Mouse (Mus musculus) cerebellum, postnatal 4 days (tissue): ENCODE results near the gene Rad9a.
"Not testable (repeated sequence)": the region's sequence is repeated elsewhere in the genome, so short reads cannot be mapped to it uniquely, and the experiment has no call there.

ENCODE experiments used
- DNase-seq, 2 experiments: peaks; one replicate each; pipeline ENCODE4 v3.0.0; 2022; ENCODE audit warnings: low spot score in 2 of 2, mixed read lengths in 1 of 2

The Rad9a gene

GRCm38 (mm10) chr19:4201291-4201909, at the start of gene Rad9a:
Gene Rad9a (minus strand): TSS chr19:4201662.
- peak; percentile 79 to 93 for DNase-seq

- DNase-seq: not testable (repeated sequence)
Measured at GRCm38 (mm10) chr19:4248683-4249082, 47.2 kb upstream of the Rad9a start.

GRCm38 (mm10) chr19:4247010-4247409, 45.5 kb upstream of the Rad9a start:
- no peak for DNase-seq

GRCm38 (mm10) chr19:4244775-4245174, 43.3 kb upstream of the Rad9a start:
- DNase-seq: no peak

- DNase-seq: no peak
Measured at GRCm38 (mm10) chr19:4242416-4242815, 41.0 kb upstream of the Rad9a start.

- no peak for DNase-seq
Measured at GRCm38 (mm10) chr19:4240247-4240668, 38.8 kb upstream of the Rad9a start.

- DNase-seq: no peak
Measured at GRCm38 (mm10) chr19:4234548-4234947, 33.1 kb upstream of the Rad9a start.

GRCm38 (mm10) chr19:4232651-4233050, 31.2 kb upstream of the Rad9a start:
- no peak for DNase-seq

- DNase-seq: no peak
Measured at GRCm38 (mm10) chr19:4232186-4232572, 30.7 kb upstream of the Rad9a start.

- DNase-seq: peak; percentile 88 to 93
Measured at GRCm38 (mm10) chr19:4231253-4232185, 30.1 kb upstream of the Rad9a start, which contains the start of gene Pold4. Gene Pold4 (plus strand): TSS chr19:4231899.

GRCm38 (mm10) chr19:4230415-4230814, 29.0 kb upstream of the Rad9a start:
- DNase-seq: no peak

GRCm38 (mm10) chr19:4229451-4230076, 28.1 kb upstream of the Rad9a start:
- no peak for DNase-seq

- DNase-seq: no peak
Measured at GRCm38 (mm10) chr19:4228891-4229290, 27.4 kb upstream of the Rad9a start.

GRCm38 (mm10) chr19:4227894-4228678, 26.6 kb upstream of the Rad9a start:
- DNase-seq: peak in 1 of 2 experiments; percentile 74

GRCm38 (mm10) chr19:4227446-4227845, 26.0 kb upstream of the Rad9a start:
- no peak for DNase-seq

- no peak for DNase-seq
Measured at GRCm38 (mm10) chr19:4226779-4227178, 25.3 kb upstream of the Rad9a start.

- no peak for DNase-seq
Measured at GRCm38 (mm10) chr19:4222165-4222564, 20.7 kb upstream of the Rad9a start.

- DNase-seq: no peak
Measured at GRCm38 (mm10) chr19:4220957-4221743, 19.7 kb upstream of the Rad9a start.

- peak in 1 of 2 experiments; percentile 55 for DNase-seq
Measured at GRCm38 (mm10) chr19:4220416-4220815, 19.0 kb upstream of the Rad9a start.

GRCm38 (mm10) chr19:4219943-4220342, 18.5 kb upstream of the Rad9a start:
- DNase-seq: no peak

GRCm38 (mm10) chr19:4218784-4219183, 17.3 kb upstream of the Rad9a start:
- DNase-seq: no peak
